Mouse (Mus musculus): Measurements from ENCODE around the gene Ppp1r35. TPM values are rescaled to one million over a fixed set of nuclear protein-coding genes. Genes with fewer than 3 reads are reported as not detected.

The Ppp1r35 gene
- 55.1 and 60.0 TPM in 2 replicates for polyA plus RNA-seq (2014; fragmentation: Nextera tagmentation; extraction: Ambion mirVana)

DNA sequence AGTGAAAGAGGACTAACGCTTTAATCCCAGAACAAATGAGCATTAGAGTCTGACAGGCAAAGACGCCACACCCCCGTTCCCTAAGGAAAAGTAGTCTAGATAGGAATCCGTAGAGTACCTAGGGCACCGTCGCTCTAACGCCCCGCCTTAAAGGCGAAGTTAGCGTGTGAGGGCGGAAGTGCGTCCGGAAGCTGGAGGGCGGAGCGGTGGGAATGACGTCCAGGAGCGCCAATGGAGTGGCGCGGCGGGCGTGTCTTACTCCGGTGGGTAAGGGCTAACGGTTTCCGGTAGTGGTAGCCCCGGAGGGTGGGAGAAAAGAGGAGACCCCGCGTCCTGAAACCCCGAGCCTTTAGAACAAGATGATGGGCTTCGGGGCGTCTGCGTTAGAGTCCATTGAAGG is at the start of gene Ppp1r35:
Gene Ppp1r35 (plus strand): TSS at position 215 of the 400 bp plus-strand sequence.
- H3K27me3 ChIP-seq (replicated peaks; ENCODE audit: control insufficient read depth, insufficient read depth, low read length) = no peaks in the 10 kb centered on the region
- H3K27ac ChIP-seq (ENCODE audit: low read depth, low read length) = peak within 1 kb of the TSS; percentile 86
- no peaks in the 10 kb centered on the region for H3K9me3 ChIP-seq (replicated peaks; ENCODE audit: control insufficient read depth, low read length)
- DNase-seq (ENCODE audit: low spot score) (peak; percentile 99), ATAC-seq (peak; percentile 98)
- H3K4me3 ChIP-seq (ENCODE audit: low read depth, low read length) = peak within 1 kb of the TSS; percentile 98
- H3K9ac ChIP-seq (ENCODE audit: low read length) = peak within 1 kb of the TSS; percentile 95
- peaks cover 34% of the 10 kb centered on the region for H3K36me3 ChIP-seq (ENCODE audit: control insufficient read depth, insufficient read depth, low read length)
- peaks cover 28% of the 10 kb centered on the region for H3K4me1 ChIP-seq (ENCODE audit: control insufficient read depth, insufficient read depth, low read length)
- peak within 1 kb of the TSS; percentile 96 for H3K4me2 ChIP-seq (ENCODE audit: low read length)
- 0% methylated on average over 31 of the region's 31 CpGs for WGBS

DNA sequence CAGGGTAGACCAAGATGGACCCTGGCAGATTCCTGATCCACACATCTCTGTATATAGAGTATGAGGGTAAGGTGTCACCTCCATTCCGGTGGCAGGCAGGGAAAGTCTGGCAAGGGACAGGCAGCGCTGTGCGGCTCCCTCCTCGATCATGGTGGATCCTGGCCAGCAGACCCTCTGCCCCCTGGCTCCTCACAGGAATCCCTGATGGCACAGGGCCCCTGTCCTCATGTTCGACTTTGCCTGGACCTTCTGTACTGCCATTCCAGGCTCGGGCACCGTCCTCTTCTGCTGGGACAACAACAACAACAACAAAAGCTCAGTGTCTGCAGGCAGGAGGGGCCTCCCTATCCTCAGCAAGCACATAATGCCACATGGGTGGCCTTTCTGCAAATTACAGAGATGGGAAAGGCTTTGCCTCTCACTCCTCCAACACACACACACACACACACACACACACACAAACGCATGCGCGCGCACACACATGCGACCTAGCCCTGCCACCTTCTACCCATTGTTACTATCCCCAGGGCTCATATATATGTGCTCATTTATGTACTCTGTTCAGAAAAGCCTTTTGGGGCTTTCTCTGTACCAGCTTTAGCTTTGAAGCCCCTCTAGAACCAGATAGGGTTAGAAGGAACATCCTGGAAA is 44.9 kb upstream of the Ppp1r35 start:
- Histone ChIP-seq H3K36me3 (ENCODE audit: control insufficient read depth, insufficient read depth, low read length) (peaks cover 74% of the 10 kb centered on the region), H3K4me1 (ENCODE audit: control insufficient read depth, insufficient read depth, low read length) (peaks cover 48% of the 10 kb centered on the region)

DNA sequence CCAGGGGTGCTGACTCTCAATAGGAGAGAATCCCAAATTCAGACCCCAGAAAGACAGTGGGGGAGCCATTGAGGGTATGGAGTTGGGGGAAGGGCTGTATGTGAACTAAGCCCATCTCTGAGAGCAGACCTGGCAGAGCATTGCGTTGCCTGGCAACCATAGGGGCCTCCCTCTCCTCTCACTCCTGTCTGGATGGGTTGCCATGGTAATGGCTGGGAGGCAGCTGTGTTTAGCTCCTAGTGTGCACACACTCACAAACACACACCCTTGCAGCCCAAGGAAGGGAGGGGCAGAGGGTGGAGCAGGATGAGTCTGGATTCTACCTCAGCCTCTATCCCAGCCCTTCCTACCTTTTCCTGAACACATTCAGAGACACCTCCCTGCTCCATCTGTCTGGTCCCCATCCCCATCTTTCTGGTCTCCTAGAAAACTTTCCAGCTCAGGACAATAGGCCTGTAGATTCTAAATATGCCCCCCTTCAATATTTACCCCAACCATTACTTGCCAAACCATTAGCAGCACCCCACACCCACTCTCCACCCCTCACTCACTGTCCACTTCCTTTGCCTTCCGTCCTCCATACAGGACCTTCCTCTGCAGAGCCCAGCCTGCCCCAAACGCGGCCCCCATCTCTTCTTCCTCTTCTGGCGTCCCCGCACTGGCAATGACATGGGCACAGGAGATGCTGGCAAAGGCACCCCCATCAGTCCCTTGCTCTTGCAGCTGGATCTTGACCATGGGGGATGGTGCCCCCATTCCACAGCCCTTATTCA is 44.2 kb upstream of the Ppp1r35 start:
- H3K4me1 ChIP-seq (ENCODE audit: control insufficient read depth, insufficient read depth, low read length) = peaks cover 55% of the 10 kb centered on the region
- H3K27ac ChIP-seq (ENCODE audit: low read depth, low read length) = peak overlapping the region; percentile 97
- 27% methylated on average over 6 of the region's 6 CpGs for WGBS
- H3K27me3 ChIP-seq (replicated peaks; ENCODE audit: control insufficient read depth, insufficient read depth, low read length) = no peaks in the 10 kb centered on the region
- peak overlapping the region; percentile 56 for H3K4me2 ChIP-seq (ENCODE audit: low read length)
- DNase-seq (ENCODE audit: low spot score) (peak; percentile 99), ATAC-seq (peak; percentile 98)
- peak overlapping the region; percentile 26 for H3K4me3 ChIP-seq (ENCODE audit: low read depth, low read length)
- no peaks in the 10 kb centered on the region for H3K9me3 ChIP-seq (replicated peaks; ENCODE audit: control insufficient read depth, low read length)
- peak overlapping the region; percentile 57 for H3K9ac ChIP-seq (ENCODE audit: low read length)
- peaks cover 71% of the 10 kb centered on the region for H3K36me3 ChIP-seq (ENCODE audit: control insufficient read depth, insufficient read depth, low read length)

More for the DNA sequence above, 44.9 kb upstream of the Ppp1r35 start:
- WGBS = 12% methylated on average over 12 of the region's 12 CpGs
- Histone ChIP-seq H3K9me3 (replicated peaks; ENCODE audit: control insufficient read depth, low read length) (no peaks in the 10 kb centered on the region), H3K4me3 (ENCODE audit: low read depth, low read length) (peak overlapping the region; percentile 26), H3K4me2 (ENCODE audit: low read length) (peak overlapping the region; percentile 56), H3K9ac (ENCODE audit: low read length) (peak overlapping the region; percentile 57), H3K27me3 (replicated peaks; ENCODE audit: control insufficient read depth, insufficient read depth, low read length) (no peaks in the 10 kb centered on the region), H3K27ac (ENCODE audit: low read depth, low read length) (peak overlapping the region; percentile 97)
- ATAC-seq (peak; percentile 67), DNase-seq (ENCODE audit: low spot score) (peak; percentile 82)

DNA sequence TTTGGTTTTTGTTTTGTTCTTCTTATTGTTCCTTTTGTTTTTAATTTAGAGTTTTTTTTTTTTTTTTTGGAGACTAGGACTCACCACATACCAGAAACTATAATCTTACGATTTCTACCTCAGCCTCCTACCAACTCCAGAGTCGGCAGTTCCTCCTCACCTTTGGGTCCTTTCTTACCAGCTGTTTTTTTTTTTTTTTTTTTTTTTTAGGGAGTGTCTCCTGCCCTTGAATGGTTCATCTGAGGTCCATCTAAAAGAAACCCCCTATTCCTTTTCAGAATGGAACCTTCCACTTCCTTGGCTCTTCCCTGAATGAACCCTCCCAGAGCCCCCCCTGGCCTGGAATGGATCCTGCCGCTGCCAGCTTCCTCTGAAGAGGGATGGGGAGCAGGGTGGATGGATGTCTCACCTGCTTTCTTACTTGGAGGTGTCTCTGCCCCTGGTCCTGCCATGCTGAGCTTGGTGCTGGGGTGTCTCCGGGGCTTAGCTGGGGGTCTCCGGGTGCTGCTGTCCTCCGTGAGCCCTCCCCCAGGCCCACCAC is 41.2 kb upstream of the Ppp1r35 start:
- H3K27ac ChIP-seq (ENCODE audit: low read depth, low read length) = peak overlapping the region; percentile 48; the same call in 1 of the 2 replicates
- H3K9ac ChIP-seq (ENCODE audit: low read length) = peak overlapping the region; percentile 85; the same call in 1 of the 2 replicates
- no peaks in the 10 kb centered on the region for H3K27me3 ChIP-seq (replicated peaks; ENCODE audit: control insufficient read depth, insufficient read depth, low read length)
- no peaks in the 10 kb centered on the region for H3K9me3 ChIP-seq (replicated peaks; ENCODE audit: control insufficient read depth, low read length)
- ATAC-seq (no peak), DNase-seq (ENCODE audit: low spot score) (peak; percentile 68)
- 81% methylated on average over 6 of the region's 6 CpGs for WGBS
- peaks cover 46% of the 10 kb centered on the region for H3K36me3 ChIP-seq (ENCODE audit: control insufficient read depth, insufficient read depth, low read length)
- no peak overlapping the region for H3K4me3 ChIP-seq (ENCODE audit: low read depth, low read length)
- peak overlapping the region; percentile 89 for H3K4me2 ChIP-seq (ENCODE audit: low read length)
- peaks cover 61% of the 10 kb centered on the region for H3K4me1 ChIP-seq (ENCODE audit: control insufficient read depth, insufficient read depth, low read length)

DNA sequence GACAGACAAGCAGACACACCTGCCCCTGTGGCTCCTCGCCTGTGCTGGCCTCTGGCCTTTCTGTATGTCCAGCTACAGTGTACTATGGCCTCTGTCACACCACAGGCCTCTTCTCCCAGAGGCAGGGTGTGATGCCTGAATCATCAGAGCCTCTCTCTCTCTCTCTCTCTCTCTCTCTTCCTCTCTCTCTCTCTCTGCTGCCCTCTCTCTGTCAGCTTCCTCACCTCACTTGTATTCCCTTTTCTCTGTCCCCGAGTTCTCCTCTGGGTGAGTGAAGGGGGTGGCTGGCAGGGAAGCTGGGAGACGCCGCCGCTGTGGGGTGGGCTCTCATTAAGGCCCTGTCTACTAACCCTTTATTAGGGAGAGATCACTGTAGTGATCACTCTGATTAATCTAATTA is 40.1 kb upstream of the Ppp1r35 start:
- 12% methylated on average over 5 of the region's 5 CpGs for WGBS
- peak overlapping the region; percentile 87 for H3K27ac ChIP-seq (ENCODE audit: low read depth, low read length)
- H3K36me3 ChIP-seq (ENCODE audit: control insufficient read depth, insufficient read depth, low read length) = peaks cover 38% of the 10 kb centered on the region
- H3K27me3 ChIP-seq (replicated peaks; ENCODE audit: control insufficient read depth, insufficient read depth, low read length) = no peaks in the 10 kb centered on the region
- H3K4me1 ChIP-seq (ENCODE audit: control insufficient read depth, insufficient read depth, low read length) = peaks cover 53% of the 10 kb centered on the region
- H3K9me3 ChIP-seq (replicated peaks; ENCODE audit: control insufficient read depth, low read length) = no peaks in the 10 kb centered on the region
- peak overlapping the region; percentile 89 for H3K4me2 ChIP-seq (ENCODE audit: low read length)
- H3K4me3 ChIP-seq (ENCODE audit: low read depth, low read length) = peak overlapping the region; percentile 60
- ATAC-seq (no peak), DNase-seq (ENCODE audit: low spot score) (peak; percentile 70)
- peak overlapping the region; percentile 85 for H3K9ac ChIP-seq (ENCODE audit: low read length)

DNA sequence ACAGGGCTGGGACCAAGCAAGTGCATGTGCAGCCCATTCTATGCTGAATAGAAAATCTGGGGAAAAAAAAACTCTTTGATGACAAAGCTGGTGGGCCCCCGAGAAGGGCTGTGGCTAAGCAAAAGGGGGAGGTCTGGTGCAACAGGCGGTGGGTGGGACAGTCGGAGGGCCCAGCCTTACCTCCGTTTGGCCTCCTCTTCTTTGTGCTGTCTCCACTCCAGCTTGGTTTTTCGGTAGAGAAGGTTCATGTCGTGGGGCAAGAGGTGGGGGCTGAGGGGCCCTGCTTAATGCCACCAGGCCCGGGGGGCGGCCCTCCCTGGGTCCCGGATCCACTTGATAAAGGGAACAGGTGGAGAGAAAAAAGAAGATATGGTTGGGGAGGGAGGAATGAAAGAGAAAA is 39.2 kb upstream of the Ppp1r35 start:
- Histone ChIP-seq H3K36me3 (ENCODE audit: control insufficient read depth, insufficient read depth, low read length) (peaks cover 36% of the 10 kb centered on the region), H3K4me1 (ENCODE audit: control insufficient read depth, insufficient read depth, low read length) (peaks cover 47% of the 10 kb centered on the region), H3K27me3 (replicated peaks; ENCODE audit: control insufficient read depth, insufficient read depth, low read length) (no peaks in the 10 kb centered on the region), H3K9ac (ENCODE audit: low read length) (peak overlapping the region; percentile 85), H3K9me3 (replicated peaks; ENCODE audit: control insufficient read depth, low read length) (no peaks in the 10 kb centered on the region), H3K27ac (ENCODE audit: low read depth, low read length) (peak overlapping the region; percentile 87), H3K4me3 (ENCODE audit: low read depth, low read length) (peak overlapping the region; percentile 60), H3K4me2 (ENCODE audit: low read length) (peak overlapping the region; percentile 89)
- no peak for ATAC-seq
- DNase-seq (ENCODE audit: low spot score) = no peak
- WGBS = 19% methylated on average over 9 of the region's 9 CpGs

DNA sequence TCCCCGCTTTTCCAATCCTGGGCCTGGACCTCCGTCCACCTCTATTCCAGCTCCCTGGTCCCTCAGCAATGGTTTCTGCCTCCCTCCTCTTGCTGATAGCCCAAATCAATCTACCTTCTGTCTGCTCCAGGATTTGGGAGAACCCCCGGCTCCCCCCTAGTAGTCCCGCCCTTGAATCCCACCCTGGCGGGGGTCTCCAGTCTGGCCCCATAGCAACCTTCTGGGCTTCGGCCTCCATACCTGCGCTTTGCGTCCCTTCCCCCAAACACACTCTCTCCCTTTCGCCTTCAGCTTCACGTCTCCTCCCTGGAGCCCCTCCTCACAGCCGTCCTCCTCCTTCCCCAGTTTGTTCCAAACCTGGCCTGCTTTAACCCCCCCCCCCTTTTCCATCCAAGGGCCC is 38.1 kb upstream of the Ppp1r35 start:
- peak overlapping the region; percentile 87 for H3K27ac ChIP-seq (ENCODE audit: low read depth, low read length)

DNA sequence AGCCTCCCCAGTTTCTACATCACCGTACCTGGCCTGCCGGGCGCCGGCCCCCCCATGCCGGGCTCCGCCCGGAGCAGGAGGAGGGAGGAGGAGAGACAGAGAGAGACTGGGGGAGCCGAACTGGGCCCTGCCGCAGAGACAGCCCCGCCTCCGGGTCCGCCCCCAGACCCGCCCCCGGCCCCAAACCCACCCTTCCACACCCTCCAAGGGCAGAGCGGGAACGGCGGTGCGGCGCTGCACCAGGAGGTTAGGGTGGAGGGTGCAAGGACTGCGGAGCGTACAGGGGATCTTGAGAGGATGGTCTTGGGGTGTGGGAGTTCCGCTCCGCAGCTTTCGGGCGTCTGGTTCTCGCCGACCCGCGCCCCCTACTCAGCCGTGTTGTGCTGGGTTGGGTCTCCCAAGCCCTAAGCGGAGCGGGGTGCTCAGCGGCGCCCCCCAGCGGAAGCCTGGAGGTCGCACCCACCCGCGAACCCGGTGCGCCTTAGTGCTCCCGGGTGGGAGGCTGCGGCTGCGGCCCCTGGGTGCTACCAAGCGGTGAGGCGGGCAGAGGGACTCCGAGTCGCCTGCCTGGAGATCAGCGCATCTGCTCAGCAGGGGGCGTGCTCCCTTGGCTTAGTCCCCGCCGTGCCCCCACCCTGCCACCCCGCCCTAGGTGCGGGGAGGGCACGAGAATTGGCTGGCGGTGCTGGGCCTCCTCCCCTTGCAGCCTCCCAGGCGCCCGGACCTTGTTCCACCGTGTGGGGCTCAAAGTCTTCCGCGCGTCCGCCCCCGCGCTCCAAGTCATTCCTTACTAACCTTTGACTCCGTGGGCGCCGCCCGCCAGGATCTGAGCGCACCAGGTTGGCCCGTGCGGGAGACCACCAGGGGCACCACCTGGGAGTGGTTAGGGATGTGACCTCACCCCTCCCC is 37.4 kb upstream of the Ppp1r35 start, which contains the start of gene Nyap1:
Gene Nyap1 (minus strand): TSS at position 585 of the 909 bp plus-strand sequence.
- Histone ChIP-seq H3K9ac (ENCODE audit: low read length) (peak within 1 kb of the TSS; percentile 85), H3K4me1 (ENCODE audit: control insufficient read depth, insufficient read depth, low read length) (peaks cover 33% of the 10 kb centered on the region), H3K36me3 (ENCODE audit: control insufficient read depth, insufficient read depth, low read length) (peaks cover 19% of the 10 kb centered on the region), H3K4me3 (ENCODE audit: low read depth, low read length) (peak within 1 kb of the TSS; percentile 60), H3K9me3 (replicated peaks; ENCODE audit: control insufficient read depth, low read length) (no peaks in the 10 kb centered on the region), H3K27me3 (replicated peaks; ENCODE audit: control insufficient read depth, insufficient read depth, low read length) (no peaks in the 10 kb centered on the region), H3K4me2 (ENCODE audit: low read length) (peak within 1 kb of the TSS; percentile 89), H3K27ac (ENCODE audit: low read depth, low read length) (peak within 1 kb of the TSS; percentile 87)
- under 1% methylated on average over 51 of the region's 71 CpGs for WGBS
- peak; percentile 88 for ATAC-seq
- DNase-seq (ENCODE audit: low spot score) = peak; percentile 86

More for the DNA sequence above, 38.1 kb upstream of the Ppp1r35 start:
- H3K4me3 ChIP-seq (ENCODE audit: low read depth, low read length) = peak overlapping the region; percentile 60
- peaks cover 27% of the 10 kb centered on the region for H3K36me3 ChIP-seq (ENCODE audit: control insufficient read depth, insufficient read depth, low read length)
- no peak for DNase-seq (ENCODE audit: low spot score)
- peak overlapping the region; percentile 85 for H3K9ac ChIP-seq (ENCODE audit: low read length)
- peaks cover 39% of the 10 kb centered on the region for H3K4me1 ChIP-seq (ENCODE audit: control insufficient read depth, insufficient read depth, low read length)
- peak overlapping the region; percentile 89 for H3K4me2 ChIP-seq (ENCODE audit: low read length)
- no peaks in the 10 kb centered on the region for H3K9me3 ChIP-seq (replicated peaks; ENCODE audit: control insufficient read depth, low read length)
- 4% methylated on average over 11 of the region's 11 CpGs for WGBS
- H3K27me3 ChIP-seq (replicated peaks; ENCODE audit: control insufficient read depth, insufficient read depth, low read length) = no peaks in the 10 kb centered on the region
- peak; percentile 4; the same call in 1 of the 2 replicates for ATAC-seq
